Mouse (Mus musculus): Measurements from ENCODE around the gene Zgpat. TPM values are rescaled to one million over a fixed set of nuclear protein-coding genes. Genes with fewer than 3 reads are reported as not detected.

Zgpat gene
- polyA plus RNA-seq (2014; fragmentation: Illumina TruSeq; extraction: RNeasy Lipid Tissue Mini Kit (QIAGEN cat#74804); ENCODE audit: low read depth, low replicate concordance), result 31.6 TPM

GRCm38 (mm10) chr2:181364860-181365596 lies at the start of gene Zgpat, which contains the start of gene Arfrp1:
Gene Zgpat, plus strand, starts transcription at chr2:181364928.
Gene Arfrp1, minus strand, starts transcription at chr2:181365404.

DNA sequence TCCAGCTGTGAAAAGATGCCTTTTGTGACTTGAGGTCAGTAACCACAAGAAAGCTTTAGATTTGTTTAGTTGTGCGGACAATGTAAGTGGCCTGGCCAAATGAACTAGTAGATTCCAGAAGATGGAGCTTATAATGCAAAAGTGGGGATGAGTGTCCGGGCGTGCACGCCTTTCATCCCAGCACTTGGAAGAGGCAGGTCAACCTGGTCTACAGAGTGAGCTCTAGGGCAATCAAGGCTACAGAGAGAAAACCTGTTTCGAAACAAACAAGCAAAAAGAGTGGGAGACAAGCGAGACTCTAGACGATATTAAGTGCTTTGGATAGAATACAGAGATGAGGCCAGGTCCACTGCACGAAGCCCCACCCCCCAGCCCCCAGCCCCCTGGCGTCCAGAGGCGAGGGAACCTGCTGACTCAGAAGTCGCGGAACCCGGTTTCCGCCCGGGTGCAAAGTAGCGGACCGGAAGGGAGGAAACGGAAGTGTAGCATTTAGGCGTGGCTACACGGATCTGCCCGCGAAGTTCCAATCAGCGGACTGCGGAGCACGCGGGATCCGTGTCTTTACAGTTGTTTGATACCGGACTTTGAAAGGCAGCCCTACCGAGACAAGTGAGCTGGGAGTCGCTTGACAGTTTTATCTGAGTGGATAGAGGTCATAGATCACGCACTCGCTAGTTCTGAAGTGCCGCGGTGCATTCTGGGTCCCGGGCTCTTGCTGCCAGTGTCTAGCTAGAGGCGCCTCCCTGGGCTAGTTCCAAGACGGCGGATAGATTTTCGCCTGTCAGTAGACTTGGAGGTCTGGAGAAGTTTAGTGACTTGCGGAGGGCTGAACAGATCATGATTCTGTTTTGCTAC lies 45.3 kb upstream of the Zgpat start, which contains the start of gene Rtel1:
Gene Rtel1 (plus strand): TSS at position 492 of the 855 bp plus-strand sequence.

GRCm38 (mm10) chr2:181379778-181380177 lies 15.1 kb downstream of the Zgpat start, which contains the start of gene Lime1:
Gene Lime1, plus strand, starts transcription at chr2:181380078.

Other genes with a start within 250 kb of the Zgpat start
- 0.16 TPM for gene Kcnq2, start 229.6 kb upstream of the Zgpat start, polyA plus RNA-seq (2014; fragmentation: Illumina TruSeq; extraction: RNeasy Lipid Tissue Mini Kit (QIAGEN cat#74804); ENCODE audit: low read depth, low replicate concordance)
- gene Eef1a2, start 207.9 kb upstream of the Zgpat start, polyA plus RNA-seq (2014; fragmentation: Illumina TruSeq; extraction: RNeasy Lipid Tissue Mini Kit (QIAGEN cat#74804); ENCODE audit: low read depth, low replicate concordance), result not detected
- gene Ppdpf, start 177.7 kb upstream of the Zgpat start, polyA plus RNA-seq (2014; fragmentation: Illumina TruSeq; extraction: RNeasy Lipid Tissue Mini Kit (QIAGEN cat#74804); ENCODE audit: low read depth, low replicate concordance), result 69.1 TPM
- not detected for gene Ptk6, start 162.1 kb upstream of the Zgpat start, polyA plus RNA-seq (2014; fragmentation: Illumina TruSeq; extraction: RNeasy Lipid Tissue Mini Kit (QIAGEN cat#74804); ENCODE audit: low read depth, low replicate concordance)
- gene Srms, start 151.7 kb upstream of the Zgpat start, polyA plus RNA-seq (2014; fragmentation: Illumina TruSeq; extraction: RNeasy Lipid Tissue Mini Kit (QIAGEN cat#74804); ENCODE audit: low read depth, low replicate concordance), result 0.67 TPM
- 3.9 TPM for gene Fndc11, start 144.9 kb upstream of the Zgpat start, polyA plus RNA-seq (2014; fragmentation: Illumina TruSeq; extraction: RNeasy Lipid Tissue Mini Kit (QIAGEN cat#74804); ENCODE audit: low read depth, low replicate concordance)
- 6.7 TPM for gene Helz2, start 122.9 kb upstream of the Zgpat start, polyA plus RNA-seq (2014; fragmentation: Illumina TruSeq; extraction: RNeasy Lipid Tissue Mini Kit (QIAGEN cat#74804); ENCODE audit: low read depth, low replicate concordance)
- gene Gmeb2, start 76.9 kb upstream of the Zgpat start, polyA plus RNA-seq (2014; fragmentation: Illumina TruSeq; extraction: RNeasy Lipid Tissue Mini Kit (QIAGEN cat#74804); ENCODE audit: low read depth, low replicate concordance), result 11.4 TPM
- gene Stmn3, start 50.4 kb upstream of the Zgpat start, polyA plus RNA-seq (2014; fragmentation: Illumina TruSeq; extraction: RNeasy Lipid Tissue Mini Kit (QIAGEN cat#74804); ENCODE audit: low read depth, low replicate concordance), result not detected
- 31.5 TPM for gene Rtel1, start 45.2 kb upstream of the Zgpat start, polyA plus RNA-seq (2014; fragmentation: Illumina TruSeq; extraction: RNeasy Lipid Tissue Mini Kit (QIAGEN cat#74804); ENCODE audit: low read depth, low replicate concordance)
- gene Arfrp1, start 476 bp downstream of the Zgpat start, polyA plus RNA-seq (2014; fragmentation: Illumina TruSeq; extraction: RNeasy Lipid Tissue Mini Kit (QIAGEN cat#74804); ENCODE audit: low read depth, low replicate concordance), result 46.8 TPM
- gene Lime1, start 15.2 kb downstream of the Zgpat start, polyA plus RNA-seq (2014; fragmentation: Illumina TruSeq; extraction: RNeasy Lipid Tissue Mini Kit (QIAGEN cat#74804); ENCODE audit: low read depth, low replicate concordance), result 22.9 TPM
- gene Zbtb46, start 94.5 kb downstream of the Zgpat start, polyA plus RNA-seq (2014; fragmentation: Illumina TruSeq; extraction: RNeasy Lipid Tissue Mini Kit (QIAGEN cat#74804); ENCODE audit: low read depth, low replicate concordance), result 6.7 TPM
- 1.0 TPM for gene Abhd16b, start 128.3 kb downstream of the Zgpat start, polyA plus RNA-seq (2014; fragmentation: Illumina TruSeq; extraction: RNeasy Lipid Tissue Mini Kit (QIAGEN cat#74804); ENCODE audit: low read depth, low replicate concordance)
- 82.0 TPM for gene Tpd52l2, start 132.2 kb downstream of the Zgpat start, polyA plus RNA-seq (2014; fragmentation: Illumina TruSeq; extraction: RNeasy Lipid Tissue Mini Kit (QIAGEN cat#74804); ENCODE audit: low read depth, low replicate concordance)
- 60.9 TPM for gene Dnajc5, start 155.6 kb downstream of the Zgpat start, polyA plus RNA-seq (2014; fragmentation: Illumina TruSeq; extraction: RNeasy Lipid Tissue Mini Kit (QIAGEN cat#74804); ENCODE audit: low read depth, low replicate concordance)
- gene Uckl1, start 220.0 kb downstream of the Zgpat start, polyA plus RNA-seq (2014; fragmentation: Illumina TruSeq; extraction: RNeasy Lipid Tissue Mini Kit (QIAGEN cat#74804); ENCODE audit: low read depth, low replicate concordance), result 70.3 TPM
- 51.2 TPM for gene Prpf6, start 226.9 kb downstream of the Zgpat start, polyA plus RNA-seq (2014; fragmentation: Illumina TruSeq; extraction: RNeasy Lipid Tissue Mini Kit (QIAGEN cat#74804); ENCODE audit: low read depth, low replicate concordance)
- 46.6 TPM for gene Zfp512b, start 227.9 kb downstream of the Zgpat start, polyA plus RNA-seq (2014; fragmentation: Illumina TruSeq; extraction: RNeasy Lipid Tissue Mini Kit (QIAGEN cat#74804); ENCODE audit: low read depth, low replicate concordance)
- gene Samd10, start 234.3 kb downstream of the Zgpat start, polyA plus RNA-seq (2014; fragmentation: Illumina TruSeq; extraction: RNeasy Lipid Tissue Mini Kit (QIAGEN cat#74804); ENCODE audit: low read depth, low replicate concordance), result 36.7 TPM

Measured in adipose tissue, adult 10 weeks (tissue).